Mouse (Mus musculus): ENCODE results near the gene Ksr1. TPM values are rescaled to one million over a fixed set of nuclear protein-coding genes. Genes with fewer than 3 reads are reported as not detected.

The Ksr1 gene
- polyA plus RNA-seq, 1 experiment, result 55.3 TPM

DNA sequence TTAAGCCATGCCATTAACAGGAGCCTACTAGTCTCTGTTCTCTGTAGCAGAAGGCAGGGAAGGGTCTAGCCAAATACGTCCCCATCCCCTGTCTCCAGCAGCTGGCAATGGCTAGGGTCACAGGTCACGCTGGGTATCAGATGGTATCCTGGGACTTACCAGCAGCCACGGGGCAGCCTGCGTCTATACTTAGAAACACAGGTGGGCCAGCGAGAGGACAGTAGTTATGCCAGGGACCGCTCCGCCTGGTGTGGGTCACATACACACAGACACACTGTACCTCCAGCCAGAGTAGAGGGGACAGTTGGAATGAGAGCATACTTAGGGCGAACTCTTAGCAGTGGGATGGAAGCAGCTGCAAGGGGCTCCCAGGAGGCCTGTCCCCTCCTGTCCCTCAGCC is 91.0 kb downstream of the Ksr1 start:
- WGBS, result 88% methylated on average over 8 of the region's 8 CpGs

DNA sequence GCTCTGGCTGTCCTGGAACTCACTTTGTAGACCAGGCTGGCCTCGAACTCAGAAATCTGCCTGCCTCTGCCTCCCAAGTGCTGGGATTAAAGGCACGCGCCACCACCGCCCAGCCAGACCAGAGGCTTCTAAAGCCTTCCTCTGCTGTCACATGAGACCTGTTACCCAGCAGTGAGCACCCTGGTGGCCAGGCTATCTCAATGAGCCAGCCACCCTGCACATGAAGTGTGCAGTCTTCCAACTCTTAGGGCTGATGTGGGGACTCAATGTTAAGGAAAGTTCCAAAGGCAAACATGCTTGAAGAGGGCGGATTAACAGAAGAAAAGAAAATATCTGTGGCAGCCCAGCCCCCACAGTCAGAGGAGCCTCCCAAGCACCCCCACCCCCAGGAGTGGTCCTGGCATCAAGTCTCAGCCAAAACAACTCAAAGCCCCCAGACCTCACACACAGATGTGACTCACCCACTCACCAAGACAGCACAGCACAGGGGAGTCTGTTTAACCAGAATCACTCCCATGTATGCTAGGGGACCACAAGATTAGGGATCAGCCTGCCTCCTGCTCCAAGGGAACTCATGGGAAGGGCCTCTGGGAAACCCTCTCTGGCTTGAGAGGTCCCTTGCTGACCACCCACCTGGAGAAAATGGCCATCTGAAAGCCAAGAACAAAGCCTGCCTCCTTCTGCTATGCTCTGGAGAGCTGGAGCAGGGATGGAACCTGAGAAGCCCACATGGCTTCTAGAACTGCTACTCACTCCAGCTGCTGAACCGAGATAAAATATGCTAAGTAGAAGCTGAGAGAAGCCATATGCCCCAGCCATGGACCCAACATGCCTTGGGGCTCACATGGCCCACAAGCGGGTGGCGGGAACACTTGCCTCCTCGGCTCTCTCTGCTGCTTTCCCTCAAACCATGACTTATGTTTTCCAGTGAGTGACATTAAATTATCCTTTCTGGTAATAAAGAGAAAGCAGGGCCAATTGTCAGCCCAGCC is 91.8 kb downstream of the Ksr1 start:
- no peak for DNase-seq (ENCODE audit: low read depth, low spot score)
- WGBS, result 82% methylated on average over 9 of the region's 9 CpGs

More for the DNA sequence above, 91.0 kb downstream of the Ksr1 start:
- no peak for DNase-seq (ENCODE audit: low read depth, low spot score)

DNA sequence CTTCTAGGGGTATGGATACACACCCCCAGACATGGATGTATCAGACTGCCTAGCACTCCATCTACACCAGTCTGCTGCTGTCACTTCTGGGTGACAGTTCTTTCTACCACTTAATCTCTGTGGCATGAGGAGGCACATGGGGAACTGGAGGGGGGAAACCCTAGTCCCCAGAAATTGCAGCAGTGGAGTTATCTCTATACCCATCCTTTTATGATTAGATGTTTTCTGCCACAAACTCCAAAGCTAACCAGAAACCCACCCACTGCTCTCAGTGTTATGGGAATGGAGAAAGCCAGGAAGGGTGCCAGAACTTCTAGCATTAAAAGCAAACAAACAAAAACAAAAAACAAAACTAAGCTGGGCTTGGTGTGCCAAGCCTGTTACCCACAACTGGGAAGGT is 92.8 kb downstream of the Ksr1 start:
- no peak for DNase-seq (ENCODE audit: low read depth, low spot score)

DNA sequence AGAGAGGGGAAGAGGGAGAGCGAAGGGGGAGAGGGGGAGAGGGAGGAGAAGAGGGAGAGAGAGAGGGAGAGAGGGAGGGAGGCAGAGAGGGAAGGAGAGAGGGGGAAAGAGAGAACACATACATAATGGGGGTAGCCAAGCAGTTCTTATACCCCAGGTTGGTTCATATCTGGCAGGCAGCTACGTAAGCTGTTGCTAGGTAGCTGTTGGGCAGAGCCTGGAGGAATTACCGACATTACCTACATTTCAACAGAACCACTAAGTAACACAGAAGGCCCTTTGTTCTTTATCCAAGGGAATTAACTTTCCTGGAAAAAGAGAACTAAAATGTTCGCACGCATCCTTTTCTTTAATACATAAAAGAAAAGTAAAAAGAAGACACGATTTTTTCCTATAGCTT is 93.4 kb downstream of the Ksr1 start:
- no peak for DNase-seq (ENCODE audit: low read depth, low spot score)
- 81% methylated on average over 6 of the region's 6 CpGs for WGBS

DNA sequence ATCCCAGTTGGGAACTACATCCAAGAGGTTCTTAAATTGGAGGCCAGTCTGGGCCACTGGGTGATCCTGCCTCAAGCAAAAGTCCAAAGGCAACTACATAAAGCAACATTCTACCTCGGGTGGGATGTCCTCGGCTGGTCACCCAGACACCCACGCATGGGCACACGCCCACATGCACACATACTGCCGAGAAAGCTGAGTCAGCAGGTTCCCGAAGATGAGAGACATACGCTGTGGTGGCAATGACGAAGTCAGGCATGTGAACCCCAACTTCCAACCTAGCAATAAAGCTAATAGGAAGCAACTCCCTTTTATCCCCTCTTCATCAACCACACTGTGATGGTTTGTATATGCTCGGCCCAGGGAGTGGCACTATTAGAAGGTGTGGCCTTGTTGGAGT is 94.7 kb downstream of the Ksr1 start:
- DNase-seq (ENCODE audit: low read depth, low spot score), result no peak
- 86% methylated on average over 9 of the region's 9 CpGs for WGBS

DNA sequence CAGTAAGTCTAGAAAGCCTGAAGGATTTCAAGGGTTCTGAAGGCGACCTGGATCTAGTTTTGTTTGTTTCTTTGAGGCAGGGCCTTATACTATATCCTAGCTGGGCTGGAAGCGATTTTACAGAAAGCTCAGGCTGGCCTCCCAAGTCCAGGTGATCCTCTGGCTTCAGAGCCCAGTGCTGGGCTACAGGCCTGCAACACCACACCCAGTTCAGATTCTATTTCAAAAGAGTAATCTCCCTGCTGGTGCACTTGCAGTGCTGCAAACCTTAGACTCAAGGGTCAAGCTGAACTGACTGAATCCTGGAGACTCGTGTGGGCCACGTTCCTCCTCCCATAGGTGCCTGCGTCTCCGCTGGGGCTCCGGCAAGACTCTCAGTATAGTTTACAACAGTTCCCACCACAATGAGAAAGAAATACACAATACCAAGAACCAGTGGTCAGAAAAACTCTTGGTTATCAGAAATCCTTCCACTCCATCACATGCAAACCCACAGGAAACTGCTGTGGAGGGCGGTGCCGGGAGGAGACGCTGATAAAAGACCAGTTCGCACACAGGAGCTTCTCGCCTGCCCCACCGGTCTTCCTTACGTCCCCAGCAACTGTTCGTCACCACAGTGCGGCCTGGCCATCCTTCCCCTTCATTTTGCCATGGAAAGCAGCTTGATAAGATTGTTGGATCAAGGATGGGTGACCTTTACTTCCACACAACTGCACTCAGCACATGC is 95.3 kb downstream of the Ksr1 start:
- DNase-seq (ENCODE audit: low read depth, low spot score), result no peak
- WGBS, result 88% methylated on average over 16 of the region's 16 CpGs

DNA sequence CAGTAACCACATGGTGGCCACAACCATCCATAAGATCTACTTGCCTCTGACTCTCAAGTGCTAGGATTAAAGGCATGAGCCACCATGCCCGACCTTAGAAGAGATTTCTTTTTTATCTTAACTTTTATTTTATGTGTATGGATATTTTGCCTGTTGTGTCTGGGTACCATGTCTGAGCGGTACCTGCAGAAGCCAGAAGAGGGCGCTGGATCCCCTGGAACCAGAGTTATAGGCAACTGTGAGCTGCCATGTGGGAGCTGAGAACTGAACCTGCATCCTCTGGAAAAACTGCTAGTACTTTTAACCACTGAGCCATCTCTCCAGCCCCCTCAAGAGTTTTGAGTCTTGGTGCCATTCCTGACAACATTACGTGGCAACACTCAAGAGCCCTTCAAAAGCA is 97.3 kb downstream of the Ksr1 start:
- no peak for DNase-seq (ENCODE audit: low read depth, low spot score)
- 84% methylated on average over 4 of the region's 4 CpGs for WGBS

DNA sequence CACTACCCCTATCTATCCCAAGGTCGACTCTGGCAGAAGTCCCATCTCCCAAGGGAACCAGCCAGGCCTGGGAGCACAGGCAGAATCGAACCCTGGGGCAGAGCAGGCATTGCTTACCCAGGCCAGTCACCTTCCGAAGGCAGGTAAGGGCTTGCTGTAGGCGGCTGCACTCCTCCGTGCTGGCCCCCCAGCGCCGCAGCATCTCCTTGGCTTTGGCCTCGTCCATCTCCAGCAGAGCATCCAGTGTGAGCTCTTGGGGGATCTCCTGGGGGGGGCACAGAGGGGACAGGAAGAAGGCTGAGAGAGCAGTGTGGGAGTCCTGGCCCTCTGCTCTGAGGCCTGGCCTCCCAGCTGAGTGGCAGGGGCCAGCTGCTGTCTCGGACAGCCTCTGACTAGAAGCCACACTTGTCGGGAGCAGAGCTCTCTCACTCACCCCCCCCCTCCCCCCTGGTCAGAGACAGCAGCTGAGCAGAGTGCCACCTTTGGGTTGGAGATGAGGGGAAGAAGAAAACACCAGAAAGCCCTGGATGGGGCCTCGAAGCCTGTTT is 99.0 kb downstream of the Ksr1 start:
- 72% methylated on average over 11 of the region's 11 CpGs for WGBS
- no peak for DNase-seq (ENCODE audit: low read depth, low spot score)

DNA sequence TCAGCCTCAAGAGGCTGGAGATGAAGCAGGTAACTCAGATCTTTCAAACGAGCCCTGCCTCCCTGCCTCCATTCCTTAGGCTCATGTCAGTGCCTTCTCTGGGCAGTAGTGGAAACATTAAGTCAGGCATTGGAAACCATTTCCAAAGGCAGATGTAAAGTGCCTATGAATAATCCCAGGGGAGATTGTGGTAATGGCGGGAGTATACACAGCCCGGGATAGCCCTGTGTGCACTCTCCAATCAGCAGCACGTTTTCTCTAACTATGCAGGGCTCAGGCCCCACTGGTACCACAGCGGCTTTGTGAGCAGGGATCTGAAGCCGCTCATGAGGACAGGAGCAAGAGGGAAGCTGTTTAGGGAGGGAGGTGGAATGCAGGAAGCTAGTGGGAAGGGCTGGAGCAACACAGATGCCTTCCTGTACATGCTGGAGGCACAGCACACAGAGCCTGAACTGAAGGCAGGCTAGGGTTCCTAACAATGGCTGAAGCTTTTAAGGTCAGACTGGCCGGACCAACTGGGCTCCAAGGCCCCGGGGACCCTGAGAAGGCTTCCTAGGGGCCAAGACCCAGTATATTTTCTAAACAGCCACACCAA is 99.5 kb downstream of the Ksr1 start:
- no peak for DNase-seq (ENCODE audit: low read depth, low spot score)
- WGBS, result 62% methylated on average over 8 of the region's 8 CpGs

DNA sequence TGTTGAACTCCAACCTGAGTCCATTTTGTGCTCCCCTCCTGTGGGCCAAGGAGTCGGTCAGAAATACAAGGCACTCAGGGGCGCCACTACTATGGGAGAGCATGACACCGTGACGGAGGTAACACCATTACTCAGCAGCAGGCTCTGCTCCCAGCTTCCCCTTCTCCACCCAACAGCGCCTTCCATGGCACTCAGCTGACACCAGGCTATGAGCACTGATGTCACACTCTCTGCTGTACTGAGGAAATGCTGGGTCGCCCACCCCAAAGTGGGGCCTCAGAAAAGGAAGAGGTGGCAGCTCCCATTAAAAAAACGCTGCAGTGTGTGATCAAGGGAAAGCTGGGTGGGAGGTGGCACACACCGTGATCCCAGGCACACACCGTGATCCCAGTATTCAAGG is 101.0 kb downstream of the Ksr1 start:
- 89% methylated on average over 9 of the region's 9 CpGs for WGBS
- DNase-seq (ENCODE audit: low read depth, low spot score), result no peak

DNA sequence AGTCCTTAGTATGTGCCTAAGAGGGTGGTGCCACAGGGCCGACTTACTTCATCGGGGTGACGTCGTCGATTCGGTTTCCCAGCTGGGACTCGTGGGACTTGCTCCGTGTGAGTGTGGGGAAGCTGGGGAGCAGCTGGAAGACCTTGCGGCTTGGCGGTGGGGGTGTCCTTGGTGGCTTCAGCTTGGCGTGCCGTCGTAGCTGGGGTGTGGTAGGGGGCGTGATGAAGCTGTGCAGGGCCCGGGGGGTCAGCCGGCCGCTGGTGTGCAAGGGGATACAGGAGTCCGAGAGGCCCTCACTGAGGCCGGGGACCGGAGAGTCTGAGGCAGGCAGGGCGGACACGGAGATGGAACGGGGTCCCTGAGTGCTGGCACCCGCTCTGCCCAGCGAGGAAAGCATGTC is 101.4 kb downstream of the Ksr1 start:
- 96% methylated on average over 25 of the region's 25 CpGs for WGBS
- DNase-seq (ENCODE audit: low read depth, low spot score), result no peak

DNA sequence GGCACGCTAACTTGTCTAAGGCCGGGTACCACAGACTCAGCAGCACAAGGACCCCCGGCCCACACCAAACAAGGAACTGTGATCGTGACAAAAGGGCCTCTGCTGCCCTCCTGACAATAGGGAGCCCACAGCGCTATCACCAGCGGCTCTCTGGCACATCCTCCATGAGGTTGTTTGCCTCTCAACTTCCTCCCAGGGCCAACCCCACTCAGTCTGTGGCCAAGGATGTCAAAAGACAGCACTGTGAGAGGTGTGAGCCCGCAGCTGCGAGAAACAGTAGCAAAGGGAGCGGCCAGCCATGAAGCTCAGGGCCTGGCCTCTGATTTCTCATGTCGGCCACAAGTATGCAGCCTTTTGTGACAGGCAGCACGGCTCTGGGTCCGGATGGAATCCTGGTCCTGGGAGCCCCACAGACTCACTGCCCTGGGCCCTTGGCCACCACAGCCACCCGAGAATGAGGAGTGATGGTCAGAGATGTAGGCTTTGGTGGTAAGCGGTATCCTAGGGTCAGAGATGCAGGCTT is 104.2 kb downstream of the Ksr1 start:
- 87% methylated on average over 14 of the region's 14 CpGs for WGBS
- no peak for DNase-seq (ENCODE audit: low read depth, low spot score)

DNA sequence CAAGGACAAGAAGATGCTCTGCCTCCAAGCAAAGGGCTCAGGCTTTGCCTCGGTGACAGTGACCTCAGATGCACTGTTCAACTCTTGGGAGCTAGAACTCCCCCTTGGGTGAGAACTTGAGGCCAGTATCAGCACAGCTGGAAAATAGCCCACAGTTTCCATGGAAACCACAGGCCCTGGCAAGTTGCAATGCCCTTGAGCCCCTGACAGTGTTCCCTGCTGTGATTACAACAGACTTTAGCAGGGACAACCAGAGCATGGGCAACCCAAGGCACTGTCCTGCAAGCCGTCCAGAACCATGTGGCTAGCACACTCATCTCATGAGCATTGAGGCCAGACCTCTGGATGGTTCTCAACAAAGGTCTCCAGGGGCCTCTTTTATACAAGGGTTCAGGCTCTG is 106.7 kb downstream of the Ksr1 start:
- WGBS, result 55% methylated on average over 2 of the region's 2 CpGs
- no peak for DNase-seq (ENCODE audit: low read depth, low spot score)

DNA sequence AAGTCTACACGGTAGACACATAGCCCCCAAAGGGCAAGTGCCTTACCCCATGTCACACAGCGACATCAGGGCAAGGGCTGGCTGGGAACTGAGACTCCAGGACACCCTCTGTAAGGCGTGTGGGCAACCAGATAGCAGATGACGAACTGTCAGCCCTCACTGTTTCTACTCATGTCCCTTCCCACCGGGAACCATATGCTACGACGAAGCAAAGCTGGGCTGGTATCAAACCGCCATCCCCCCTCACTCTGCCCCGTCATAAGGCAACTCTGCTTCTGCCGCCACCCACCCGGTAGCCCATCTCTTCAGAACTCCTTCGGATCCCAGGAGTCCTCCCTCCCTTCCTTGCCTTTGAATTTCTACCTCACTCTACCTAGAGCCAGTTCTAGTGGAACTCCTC is 108.7 kb downstream of the Ksr1 start:
- WGBS, result 90% methylated on average over 12 of the region's 12 CpGs
- DNase-seq (ENCODE audit: low read depth, low spot score), result no peak

DNA sequence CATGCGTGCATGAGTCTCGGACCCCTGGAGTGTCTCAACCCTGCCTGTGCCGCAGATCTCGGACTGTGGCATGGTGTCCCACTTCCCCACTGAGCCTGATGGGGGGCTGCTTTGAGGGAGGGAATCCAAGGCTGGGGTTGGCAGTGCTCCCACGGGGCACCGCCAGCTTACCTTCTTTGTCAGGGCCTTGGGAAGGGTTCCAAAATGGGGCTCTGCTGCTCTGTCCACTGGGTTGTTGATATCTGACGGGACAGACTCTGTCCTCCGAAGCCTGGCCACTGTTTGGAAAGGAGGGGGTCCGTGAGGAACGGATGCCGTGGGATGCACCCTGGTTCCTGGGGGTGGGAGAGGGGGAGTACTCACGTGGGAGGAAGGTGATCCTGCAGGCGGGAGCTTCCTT is 109.9 kb downstream of the Ksr1 start:
- 92% methylated on average over 13 of the region's 13 CpGs for whole genome bisulfite sequencing

DNA sequence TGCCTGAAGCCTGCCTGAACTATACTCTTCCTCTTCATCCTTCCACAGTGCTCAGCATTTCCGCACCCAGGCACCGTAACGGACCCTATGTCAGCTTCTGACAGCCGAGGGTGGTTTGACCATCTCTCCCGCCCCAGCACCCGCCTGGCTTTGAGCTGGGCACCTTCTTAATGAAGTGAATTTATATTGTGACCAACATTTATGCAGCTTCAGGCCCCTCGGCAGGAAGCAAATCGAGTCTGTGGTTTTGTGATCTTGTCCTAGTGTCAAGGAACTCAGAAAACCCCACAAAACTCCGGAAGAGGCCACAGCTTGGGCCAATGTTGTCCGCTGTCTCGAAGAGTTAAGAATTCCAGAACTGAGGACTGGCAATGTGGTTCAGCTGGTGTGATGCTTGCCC is 112.6 kb downstream of the Ksr1 start:
- no peak for DNase-seq (ENCODE audit: low read depth, low spot score)
- WGBS, result 84% methylated on average over 11 of the region's 11 CpGs

More for the DNA sequence above, 109.9 kb downstream of the Ksr1 start:
- DNase-seq (ENCODE audit: low read depth, low spot score), result no peak

DNA sequence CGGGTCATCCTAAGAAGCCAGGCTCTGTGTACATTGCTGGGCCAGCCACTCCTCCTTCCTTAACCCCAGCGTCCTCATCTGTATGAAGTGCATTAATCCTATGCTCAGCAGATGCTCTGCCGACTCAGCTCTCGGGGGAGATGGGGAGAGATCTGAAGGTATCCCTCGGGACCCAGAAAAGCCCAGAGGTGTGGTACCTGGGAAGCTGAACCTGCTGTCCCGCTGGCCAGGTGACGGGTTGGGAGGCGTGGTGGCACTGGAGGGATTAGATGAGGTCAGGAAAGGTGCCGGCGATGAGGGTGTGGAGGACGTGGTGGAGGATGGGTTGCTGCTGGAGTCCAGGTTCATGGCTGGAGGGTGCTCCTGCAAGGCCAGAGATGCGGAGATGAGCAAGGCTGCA is 113.2 kb downstream of the Ksr1 start:
- no peak for DNase-seq (ENCODE audit: low read depth, low spot score)
- WGBS, result 78% methylated on average over 12 of the region's 12 CpGs

DNA sequence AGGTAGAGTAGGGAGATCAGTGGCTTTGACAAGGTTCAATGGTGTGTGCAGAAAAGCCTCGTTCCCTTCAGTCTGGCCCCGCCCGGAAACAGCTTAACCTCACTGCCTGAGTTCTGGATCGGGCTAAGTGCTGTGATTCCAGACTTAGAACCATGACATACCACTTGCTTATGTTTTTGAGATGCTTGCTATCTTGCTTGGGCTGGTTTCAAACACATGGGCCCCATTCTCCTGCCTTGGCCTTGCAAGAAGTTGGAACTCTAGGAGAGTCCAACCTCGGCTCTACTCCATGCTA is 114.8 kb downstream of the Ksr1 start:
- DNase-seq (ENCODE audit: low read depth, low spot score), result no peak
- 57% methylated on average over 5 of the region's 5 CpGs for WGBS

DNA sequence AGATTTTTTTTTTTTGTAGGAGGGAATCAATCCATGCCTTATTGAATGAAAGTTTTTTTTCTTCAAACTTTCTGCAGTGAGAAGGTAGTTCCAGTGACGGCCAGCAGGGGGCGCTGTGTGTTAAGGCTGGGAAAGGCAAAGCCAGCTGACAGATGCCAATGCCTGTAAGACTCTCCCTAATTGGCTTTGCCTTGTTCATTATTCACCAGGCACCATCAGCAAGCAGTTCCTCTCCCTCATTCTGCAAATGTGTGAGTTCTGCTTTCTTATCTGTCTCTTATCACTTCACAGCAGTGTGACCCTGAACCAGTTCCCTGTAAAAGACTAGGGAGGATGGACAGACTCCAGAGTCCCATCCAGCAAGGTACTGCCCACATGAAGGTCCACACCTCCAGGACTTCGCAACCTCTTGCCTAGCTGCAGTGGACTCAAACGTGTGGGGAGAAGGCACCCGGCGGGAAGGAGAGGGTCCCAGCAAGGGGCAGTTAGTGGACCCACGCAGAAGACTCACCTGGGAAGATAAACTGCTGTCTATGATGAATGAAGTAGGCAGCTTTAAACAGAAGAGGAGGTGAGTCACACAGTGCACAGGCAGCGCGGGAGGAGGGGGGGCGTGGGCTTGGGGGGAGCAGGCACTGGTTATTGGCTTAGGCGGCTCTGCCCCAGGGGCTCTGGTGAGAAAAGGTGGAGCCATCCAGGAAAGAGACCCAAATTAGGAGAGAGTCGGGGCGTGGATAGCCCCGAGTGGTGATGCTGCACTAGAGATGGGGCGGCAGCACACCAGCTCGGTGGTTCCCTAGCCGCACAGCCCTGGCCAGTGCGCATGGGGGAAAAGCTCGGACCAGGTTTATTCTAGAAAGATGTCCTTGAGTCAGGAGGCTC is 115.4 kb downstream of the Ksr1 start:
- DNase-seq (ENCODE audit: low read depth, low spot score), result peak; percentile 40

More for the DNA sequence above, 115.4 kb downstream of the Ksr1 start:
- WGBS, result 55% methylated on average over 19 of the region's 19 CpGs
